Mouse (Mus musculus): ENCODE data around the gene Pax4. TPM values are rescaled to one million over a fixed set of nuclear protein-coding genes. Genes with fewer than 3 reads are reported as not detected.

Gene Pax4
- polyA plus RNA-seq, 1 experiment = not detected

DNA sequence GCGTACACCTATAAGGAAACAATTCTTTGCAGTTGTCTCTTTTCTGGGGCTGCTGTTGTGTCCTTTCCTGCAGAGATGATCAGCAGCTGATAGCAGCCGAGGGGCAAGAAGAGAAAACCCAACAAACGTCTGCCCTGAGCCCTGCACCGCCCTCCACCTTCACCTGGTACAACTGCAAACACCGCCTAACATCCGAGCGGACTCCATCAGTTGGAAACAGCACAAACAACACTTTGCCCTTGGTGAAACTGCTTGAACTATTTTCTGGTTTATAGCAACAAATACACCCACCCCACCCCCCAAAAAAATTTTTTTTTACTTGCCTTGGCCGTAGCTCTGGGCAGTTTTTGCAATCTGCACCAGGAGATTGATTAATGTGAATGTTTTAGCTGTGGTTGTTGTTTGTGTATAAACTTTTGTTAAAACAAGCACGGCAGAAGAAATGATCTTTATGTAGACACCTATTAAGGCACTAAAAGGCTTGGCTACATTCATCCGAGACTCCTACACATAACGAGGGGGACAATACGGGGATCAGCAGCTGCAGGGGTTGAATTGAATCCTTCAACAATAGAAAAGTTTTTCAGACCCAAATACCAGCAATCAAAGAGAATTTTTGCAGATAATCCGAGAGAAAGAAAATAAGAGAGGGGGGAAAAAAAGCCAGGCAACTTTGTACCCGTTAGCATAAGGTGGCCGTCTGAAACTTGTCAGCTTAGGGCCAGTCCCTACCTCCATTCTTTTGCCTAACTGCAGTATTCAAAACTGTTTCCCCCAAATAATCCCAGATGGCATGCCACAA, 52.9 kb downstream of the Pax4 start:
- Histone ChIP-seq H3K9me3 (ENCODE audit: control insufficient read depth, low read length) (peaks cover 11% of the 10 kb centered on the region), H3K4me1 (ENCODE audit: control insufficient read depth) (no peaks in the 10 kb centered on the region), H3K4me3 (replicated peaks) (no peak overlapping the region), H3K36me3 (ENCODE audit: control insufficient read depth) (no peaks in the 10 kb centered on the region), H3K27me3 (ENCODE audit: control insufficient read depth) (peaks cover 57% of the 10 kb centered on the region)
- TF ChIP-seq GATA1 (IDR thresholded peaks at IDR 0.05; ENCODE audit: low read length) (no peak), TAL1 (IDR thresholded peaks at IDR 0.05; ENCODE audit: low read length) (no peak)

Other genes with a start within 250 kb of the Pax4 start
- 0.97 and 1.7 TPM in 2 replicates for gene Zfp800, start 51.3 kb downstream of the Pax4 start, polyA plus RNA-seq (2012)
- gene Arf5, start 25.8 kb downstream of the Pax4 start, polyA plus RNA-seq (2012) = 560 and 598 TPM in 2 replicates
- 0.06 TPM in 1 of 2 replicates, not detected in the other for gene Fscn3, start 21.6 kb downstream of the Pax4 start, polyA plus RNA-seq (2012)
- 0.48 and 0.64 TPM in 2 replicates for gene Gcc1, start 21.0 kb downstream of the Pax4 start, polyA plus RNA-seq (2012)
- 1.7 and 1.9 TPM in 2 replicates for gene Snd1, start 25.8 kb upstream of the Pax4 start, polyA plus RNA-seq (2012)